Mouse (Mus musculus): Measurements from ENCODE around the gene Klrb1f.
"Not testable (repeated sequence)": the region's sequence is repeated elsewhere in the genome, so short reads cannot be mapped to it uniquely, and the experiment has no call there.

Gene Klrb1f

GRCm38 (mm10) chr6:129048381-129048780 lies 2.7 kb downstream of the Klrb1f start:
- DNase-seq (ENCODE audit: extremely low read depth, insufficient read length, low spot score) = no peak

GRCm38 (mm10) chr6:129048857-129049473 lies 3.3 kb downstream of the Klrb1f start:
- peak; percentile 44 for DNase-seq (ENCODE audit: extremely low read depth, insufficient read length, low spot score)

GRCm38 (mm10) chr6:129049596-129050251 lies 4.0 kb downstream of the Klrb1f start:
- no peak for DNase-seq (ENCODE audit: extremely low read depth, insufficient read length, low spot score)

- DNase-seq (ENCODE audit: extremely low read depth, insufficient read length, low spot score) = no peak
Measured at GRCm38 (mm10) chr6:129051086-129051485, 5.4 kb downstream of the Klrb1f start.

- DNase-seq (ENCODE audit: extremely low read depth, insufficient read length, low spot score) = no peak
Measured at GRCm38 (mm10) chr6:129051731-129052130, 6.0 kb downstream of the Klrb1f start.

GRCm38 (mm10) chr6:129056237-129056636 lies 10.5 kb downstream of the Klrb1f start:
- DNase-seq (ENCODE audit: extremely low read depth, insufficient read length, low spot score) = no peak

- DNase-seq (ENCODE audit: extremely low read depth, insufficient read length, low spot score) = no peak
Measured at GRCm38 (mm10) chr6:129058013-129058412, 12.3 kb downstream of the Klrb1f start.

- no peak for DNase-seq (ENCODE audit: extremely low read depth, insufficient read length, low spot score)
Measured at GRCm38 (mm10) chr6:129065407-129065806, 19.7 kb downstream of the Klrb1f start.

GRCm38 (mm10) chr6:129065857-129066256 lies 20.2 kb downstream of the Klrb1f start:
- DNase-seq (ENCODE audit: extremely low read depth, insufficient read length, low spot score) = no peak

- no peak for DNase-seq (ENCODE audit: extremely low read depth, insufficient read length, low spot score)
Measured at GRCm38 (mm10) chr6:129066530-129066929, 20.8 kb downstream of the Klrb1f start.

- DNase-seq (ENCODE audit: extremely low read depth, insufficient read length, low spot score) = no peak
Measured at GRCm38 (mm10) chr6:129066986-129067385, 21.3 kb downstream of the Klrb1f start.

- DNase-seq (ENCODE audit: extremely low read depth, insufficient read length, low spot score) = no peak
Measured at GRCm38 (mm10) chr6:129085098-129085497, 39.4 kb downstream of the Klrb1f start.

GRCm38 (mm10) chr6:129086031-129086430 lies 40.3 kb downstream of the Klrb1f start:
- DNase-seq (ENCODE audit: extremely low read depth, insufficient read length, low spot score) = not testable (repeated sequence)

- DNase-seq (ENCODE audit: extremely low read depth, insufficient read length, low spot score) = no peak
Measured at GRCm38 (mm10) chr6:129088161-129088560, 42.5 kb downstream of the Klrb1f start.

- DNase-seq (ENCODE audit: extremely low read depth, insufficient read length, low spot score) = not testable (repeated sequence)
Measured at GRCm38 (mm10) chr6:129088596-129088995, 42.9 kb downstream of the Klrb1f start.

- peak; percentile 12 for DNase-seq (ENCODE audit: extremely low read depth, insufficient read length, low spot score)
Measured at GRCm38 (mm10) chr6:129095166-129095565, 49.5 kb downstream of the Klrb1f start.

GRCm38 (mm10) chr6:129097929-129098328 lies 52.2 kb downstream of the Klrb1f start:
- peak; percentile 46 for DNase-seq (ENCODE audit: extremely low read depth, insufficient read length, low spot score)

GRCm38 (mm10) chr6:129100794-129101193 lies 55.1 kb downstream of the Klrb1f start, which contains the start of gene Clec2e:
TSS of gene Clec2e (minus strand) at chr6:129100913.
- not testable (repeated sequence) for DNase-seq (ENCODE audit: extremely low read depth, insufficient read length, low spot score)

- no peak for DNase-seq (ENCODE audit: extremely low read depth, insufficient read length, low spot score)
Measured at GRCm38 (mm10) chr6:129101604-129102003, 55.9 kb downstream of the Klrb1f start.

GRCm38 (mm10) chr6:129102858-129103555 lies 57.3 kb downstream of the Klrb1f start:
- no peak for DNase-seq (ENCODE audit: extremely low read depth, insufficient read length, low spot score)

All from 3134 (cell line).